Mouse (Mus musculus) skeletal muscle tissue, adult 2 months (tissue): ENCODE measurements around the gene Gm9999.
"Not testable (repeated sequence)": the region's sequence is repeated elsewhere in the genome, so short reads cannot be mapped to it uniquely, and the experiment has no call there.

Experiments
- DNase-seq: peaks from one replicate; pipeline ENCODE4 v3.0.0-alpha.2; 2012; ENCODE audit warnings: low read depth, low spot score

Gene Gm9999

GRCm38 (mm10) chr7:46983280-46983679 lies at the start of gene Gm9999:
Gm9999 (plus strand) TSS chr7:46983580.
- DNase-seq = no peak

- no peak for DNase-seq
These were observed 48.6 kb upstream of the Gm9999 start for GRCm38 (mm10) chr7:46934788-46935187.

DNA sequence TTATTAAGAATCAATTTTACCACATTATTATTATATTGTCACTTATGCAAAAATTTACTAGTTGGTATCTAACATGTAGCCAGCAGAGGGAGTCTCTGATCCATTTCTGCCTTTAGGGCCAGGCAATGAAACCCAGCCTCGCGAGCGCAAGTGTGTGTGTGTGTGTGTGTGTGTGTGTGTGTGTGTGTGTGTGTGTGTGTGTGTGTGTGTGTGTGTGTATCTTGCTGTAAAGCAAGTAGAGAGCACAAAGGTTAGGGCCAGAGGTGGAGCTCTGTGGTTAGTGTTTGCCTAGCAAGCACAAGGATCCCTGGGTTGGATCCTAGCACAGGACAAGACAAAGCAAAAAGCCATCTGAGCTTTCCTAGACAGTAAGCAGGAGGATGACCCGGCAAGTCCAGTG lies 47.5 kb upstream of the Gm9999 start:
- no peak for DNase-seq

DNA sequence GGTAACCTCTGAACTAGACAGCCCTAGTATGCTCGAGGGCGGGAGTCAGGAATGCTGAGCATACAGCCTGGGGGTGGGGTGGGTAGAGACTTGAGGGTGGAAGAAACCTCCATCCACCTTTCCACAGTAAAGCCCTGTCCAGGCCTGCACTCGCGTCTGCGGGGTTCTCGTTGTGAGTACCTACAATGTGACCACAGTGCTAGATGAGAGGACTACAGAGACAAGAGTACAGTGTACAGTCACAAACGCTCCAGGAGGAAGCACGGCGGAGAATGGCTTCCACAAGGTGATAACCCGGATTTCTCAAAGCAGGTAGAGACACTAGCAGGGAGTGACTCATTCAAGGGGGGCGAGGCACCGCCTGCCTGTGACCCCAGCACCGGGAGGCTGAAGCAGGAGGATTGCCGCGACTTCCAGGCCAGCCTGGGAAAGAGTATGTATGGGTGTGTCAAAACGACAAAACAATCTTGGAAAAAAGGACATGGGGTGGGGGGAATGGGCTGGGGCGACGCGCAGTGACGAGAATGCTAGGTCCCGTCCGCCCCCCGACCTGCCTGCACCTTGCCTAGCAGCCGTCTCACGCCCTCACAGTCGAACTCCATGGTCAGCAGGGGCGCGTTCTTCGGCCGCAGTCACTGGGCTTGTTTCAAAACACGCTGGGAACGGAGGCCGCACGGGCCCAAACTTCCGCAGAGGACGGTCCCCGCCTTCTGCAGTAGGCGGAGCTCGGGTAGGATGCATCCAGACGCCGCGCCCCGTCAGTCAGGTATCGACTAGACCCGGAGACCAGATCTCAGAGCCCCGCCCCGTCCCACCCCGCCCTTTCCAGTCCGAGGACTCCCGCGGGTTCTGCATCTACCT lies 25.3 kb upstream of the Gm9999 start, which contains the start of gene Uevld:
TSS of gene Uevld (minus strand) at position 697 of the 861 bp plus-strand sequence.
- DNase-seq = peak; percentile 78

- no peak for DNase-seq
These were observed 24.5 kb upstream of the Gm9999 start for GRCm38 (mm10) chr7:46958853-46959252.

DNA sequence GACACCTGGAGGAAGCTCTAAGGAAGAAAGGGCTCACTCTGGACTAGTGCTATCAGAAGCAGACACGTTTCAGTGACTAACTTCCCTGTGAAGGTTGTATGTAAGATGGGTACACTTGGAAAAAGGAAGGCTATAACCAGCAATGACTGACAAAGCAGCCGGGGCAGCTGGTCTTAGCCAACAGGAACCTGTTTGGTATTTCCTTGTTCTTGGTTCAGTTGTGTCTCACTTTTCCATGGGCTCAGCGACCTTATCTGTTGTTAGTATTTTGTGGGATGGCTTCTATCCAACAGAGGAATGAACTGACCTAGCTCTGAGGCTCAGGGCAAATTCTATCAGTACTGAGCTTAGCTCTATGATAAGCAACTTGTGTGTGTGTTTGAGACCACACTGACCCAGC lies 22.4 kb upstream of the Gm9999 start:
- no peak for DNase-seq

DNA sequence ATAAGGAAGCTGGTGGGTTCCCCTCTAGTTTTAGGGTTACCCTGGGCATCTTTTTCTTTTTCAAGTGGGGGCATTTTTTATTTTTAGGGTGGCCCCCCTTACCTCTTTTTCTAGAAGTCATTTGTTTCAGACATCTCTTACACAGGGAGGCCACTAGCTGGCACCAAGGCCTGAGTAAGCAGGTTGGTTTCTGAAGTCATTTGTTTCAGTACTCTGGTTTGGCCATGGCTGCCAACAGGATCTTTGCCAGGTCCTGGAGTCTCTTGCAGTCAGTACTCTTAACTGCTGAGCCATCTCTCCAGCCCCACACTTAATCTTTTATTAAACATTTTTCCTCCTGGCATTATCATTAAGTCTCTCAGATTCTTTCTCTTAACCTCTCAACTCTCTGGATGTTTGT lies 21.2 kb upstream of the Gm9999 start:
- DNase-seq = no peak

DNA sequence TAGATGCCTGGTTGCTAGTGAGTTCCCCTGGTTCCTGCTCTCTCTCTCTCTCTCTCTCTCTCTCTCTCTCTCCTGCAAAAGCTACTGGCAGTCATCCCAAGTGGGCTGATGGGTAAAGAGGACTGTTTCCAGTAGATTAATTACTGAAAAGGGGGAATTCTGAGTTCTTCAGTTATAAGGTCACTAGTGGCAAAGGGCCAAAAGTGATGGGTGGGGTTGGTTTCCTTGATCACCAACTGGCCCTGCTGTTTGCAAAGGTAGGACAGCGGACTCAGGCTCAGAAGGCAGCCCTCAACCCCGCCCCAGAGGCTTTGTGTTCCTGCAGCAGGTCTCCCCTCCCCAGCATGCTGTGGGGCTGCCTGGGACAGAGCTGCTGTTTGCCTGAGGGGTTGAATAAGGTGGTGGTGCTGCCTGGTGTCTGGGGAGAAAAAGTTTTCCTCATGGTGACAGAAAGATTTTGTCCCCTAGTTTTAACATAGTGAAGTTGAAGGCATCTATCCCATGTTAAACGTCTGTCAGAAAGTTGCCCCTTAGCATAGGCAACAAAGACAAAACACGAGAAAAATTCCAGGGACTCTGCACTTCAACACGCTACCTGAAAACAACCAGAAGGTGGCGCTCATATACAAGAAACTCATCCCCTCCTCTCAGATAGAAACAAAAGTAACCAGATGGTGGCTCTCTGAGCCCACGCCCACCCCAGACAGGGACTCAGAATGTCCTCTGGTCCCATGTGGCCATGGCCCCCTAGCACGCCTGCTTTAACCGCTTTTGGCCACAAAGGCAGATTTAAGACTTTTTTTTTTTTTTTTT lies 20.4 kb upstream of the Gm9999 start:
- DNase-seq = peak; percentile 54

- DNase-seq = no peak
These were observed 19.3 kb upstream of the Gm9999 start for GRCm38 (mm10) chr7:46964070-46964469.

- no peak for DNase-seq
These were observed 13.5 kb upstream of the Gm9999 start for GRCm38 (mm10) chr7:46969898-46970297.

- no peak for DNase-seq
These were observed 8.7 kb upstream of the Gm9999 start for GRCm38 (mm10) chr7:46974648-46975047.

GRCm38 (mm10) chr7:46975456-46975855 lies 7.9 kb upstream of the Gm9999 start:
- DNase-seq = no peak

DNA sequence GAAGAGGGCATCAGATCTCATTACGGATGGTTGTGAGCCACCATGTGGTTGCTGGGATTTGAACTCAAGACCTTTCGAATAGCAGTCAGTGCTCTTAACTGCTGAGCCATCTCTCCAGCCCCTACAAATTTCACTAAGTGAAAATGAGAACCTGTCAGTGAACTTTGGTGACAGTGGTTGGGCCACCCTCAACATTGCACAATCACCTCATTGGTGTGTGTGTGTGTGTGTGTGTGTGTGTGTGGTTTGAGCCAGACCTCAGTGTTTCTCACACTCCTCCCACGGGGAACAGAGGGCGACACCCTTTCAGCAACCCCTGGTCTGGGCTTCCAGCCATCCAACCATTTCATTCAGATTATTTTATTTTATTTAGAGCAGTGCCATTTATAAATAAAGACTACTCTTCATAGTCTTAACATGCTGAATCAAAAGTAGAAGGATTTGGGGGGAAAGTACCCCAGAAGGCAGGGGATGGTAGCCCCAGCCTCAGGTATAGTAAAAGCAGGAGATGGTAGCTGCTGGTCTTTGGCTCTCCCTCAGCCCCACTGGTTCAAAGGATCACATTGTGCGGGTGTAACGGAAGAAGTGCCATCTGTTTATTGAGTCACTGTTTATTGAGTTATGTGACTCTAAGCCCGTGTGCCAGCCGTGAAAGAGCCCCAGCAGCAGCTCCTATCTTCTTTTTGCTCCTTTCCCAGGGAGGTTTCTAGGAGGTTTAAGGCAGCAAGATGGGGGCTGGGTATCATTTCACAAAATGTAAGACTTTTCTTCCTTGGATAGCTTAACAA lies 2.5 kb downstream of the Gm9999 start:
- DNase-seq = no peak

DNA sequence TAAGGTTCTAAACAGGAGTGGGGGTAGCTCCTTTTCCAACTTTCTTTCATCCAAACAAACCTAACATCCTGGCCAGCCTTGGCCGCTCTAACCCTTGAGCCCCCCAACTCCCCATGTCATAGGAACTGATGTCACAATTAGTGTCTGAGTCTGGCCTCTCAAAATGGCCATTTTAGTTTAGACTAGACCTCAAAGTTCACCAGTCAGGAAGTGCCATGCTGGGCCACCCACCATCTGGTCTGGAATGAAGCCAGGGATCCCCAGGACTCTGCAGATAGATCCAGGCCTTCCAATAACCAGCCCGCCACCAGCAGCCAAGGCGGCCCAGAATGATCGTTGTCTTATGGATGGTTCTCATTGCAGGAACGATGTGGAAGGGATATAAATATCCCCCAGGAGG lies 3.3 kb downstream of the Gm9999 start:
- no peak for DNase-seq

DNA sequence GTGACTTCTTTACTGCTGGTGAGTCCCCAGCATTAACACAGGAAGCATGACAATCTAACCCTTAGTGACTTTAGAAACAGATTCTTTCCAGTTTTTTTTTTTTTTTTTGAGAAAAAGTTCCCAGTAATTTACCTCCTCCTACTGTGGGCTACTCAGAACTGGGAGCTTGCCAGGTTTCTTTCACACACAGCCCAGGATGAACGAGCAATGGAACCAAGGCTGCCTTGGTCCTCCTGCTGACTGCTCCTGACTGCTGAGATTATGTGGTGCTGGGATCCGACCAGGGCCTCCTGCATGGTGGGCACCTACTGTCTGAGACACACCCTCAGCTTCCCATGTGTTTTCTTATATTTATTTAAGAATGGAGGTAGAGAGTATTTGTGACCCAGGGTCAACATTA lies 3.7 kb downstream of the Gm9999 start:
- no peak for DNase-seq

- DNase-seq = not testable (repeated sequence)
These were observed 6.0 kb downstream of the Gm9999 start for GRCm38 (mm10) chr7:46989387-46989786.

GRCm38 (mm10) chr7:46993079-46993478 lies 9.7 kb downstream of the Gm9999 start:
- DNase-seq = no peak

DNA sequence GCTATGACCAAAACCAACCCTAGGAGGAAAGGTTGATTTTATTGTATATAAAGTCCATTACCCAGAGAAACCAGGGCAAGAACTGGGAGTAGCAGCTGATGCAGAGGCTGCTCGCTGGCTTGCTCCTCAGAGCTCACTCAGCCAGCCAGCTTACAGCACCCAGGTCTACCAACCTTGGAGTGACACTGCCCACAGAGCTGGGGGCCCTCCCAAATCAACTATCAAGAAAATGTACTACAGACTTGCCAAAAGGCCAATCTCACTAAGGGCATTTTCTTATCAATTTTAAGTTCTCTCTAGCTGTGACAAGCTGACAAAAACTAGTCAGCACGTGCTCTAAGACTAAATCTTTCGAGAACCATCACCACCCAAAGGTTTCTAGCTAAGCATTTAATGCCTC lies 12.2 kb downstream of the Gm9999 start:
- DNase-seq = no peak

DNA sequence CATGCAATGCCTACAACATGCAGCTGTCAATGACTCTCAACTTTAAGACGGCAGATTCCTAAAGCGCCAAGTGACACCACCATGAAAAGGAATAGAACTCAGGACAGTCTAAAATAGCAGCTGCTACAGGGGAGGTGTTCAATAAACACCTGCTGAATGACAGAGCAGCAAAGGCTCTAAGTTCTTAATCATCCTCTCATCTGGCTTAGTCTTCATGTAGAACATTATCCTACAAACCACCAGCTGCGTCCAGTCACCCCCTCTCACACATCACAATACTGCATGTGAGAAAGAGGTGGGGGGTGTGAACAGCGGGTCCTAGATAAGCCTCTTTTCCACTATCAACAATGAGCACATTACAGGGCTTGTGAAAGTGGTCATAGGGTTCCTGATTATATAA lies 13.6 kb downstream of the Gm9999 start:
- DNase-seq = no peak

- DNase-seq = peak; percentile 57
These were observed 14.4 kb downstream of the Gm9999 start for GRCm38 (mm10) chr7:46997644-46998395.

DNA sequence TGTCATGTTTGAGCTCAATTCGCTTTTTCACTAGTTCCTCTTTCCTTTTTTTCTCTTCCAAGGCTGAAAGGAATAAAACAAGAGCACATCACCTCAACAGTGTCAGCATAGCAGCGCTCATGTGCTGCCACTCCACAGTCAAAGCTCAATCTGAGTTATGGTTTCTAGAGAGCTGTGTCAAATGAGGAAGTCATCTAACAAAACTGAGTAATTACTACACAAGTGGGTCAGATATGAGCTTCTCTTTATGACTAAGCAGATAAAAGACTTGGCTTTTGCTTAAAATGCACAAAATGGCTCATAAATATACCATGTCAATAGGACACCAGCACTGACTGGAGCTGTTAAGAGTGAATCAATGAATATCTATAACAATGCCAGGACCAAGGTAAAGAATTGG lies 15.6 kb downstream of the Gm9999 start:
- no peak for DNase-seq
